Mouse (Mus musculus) CD8-positive naive resting alpha-beta T cell, adult 57 days (primary cell): ENCODE data around the gene Ap5m1. TPM values are rescaled to one million over a fixed set of nuclear protein-coding genes. Genes with fewer than 3 reads are reported as not detected.

Experiments used
- total RNA-seq: library from RNA; stranded (reverse); gene quantifications from one replicate; pipeline ENCODE4 v1.2.4, GENCODE M21; 2023

Ap5m1 gene
- total RNA-seq = 29.6 TPM

DNA sequence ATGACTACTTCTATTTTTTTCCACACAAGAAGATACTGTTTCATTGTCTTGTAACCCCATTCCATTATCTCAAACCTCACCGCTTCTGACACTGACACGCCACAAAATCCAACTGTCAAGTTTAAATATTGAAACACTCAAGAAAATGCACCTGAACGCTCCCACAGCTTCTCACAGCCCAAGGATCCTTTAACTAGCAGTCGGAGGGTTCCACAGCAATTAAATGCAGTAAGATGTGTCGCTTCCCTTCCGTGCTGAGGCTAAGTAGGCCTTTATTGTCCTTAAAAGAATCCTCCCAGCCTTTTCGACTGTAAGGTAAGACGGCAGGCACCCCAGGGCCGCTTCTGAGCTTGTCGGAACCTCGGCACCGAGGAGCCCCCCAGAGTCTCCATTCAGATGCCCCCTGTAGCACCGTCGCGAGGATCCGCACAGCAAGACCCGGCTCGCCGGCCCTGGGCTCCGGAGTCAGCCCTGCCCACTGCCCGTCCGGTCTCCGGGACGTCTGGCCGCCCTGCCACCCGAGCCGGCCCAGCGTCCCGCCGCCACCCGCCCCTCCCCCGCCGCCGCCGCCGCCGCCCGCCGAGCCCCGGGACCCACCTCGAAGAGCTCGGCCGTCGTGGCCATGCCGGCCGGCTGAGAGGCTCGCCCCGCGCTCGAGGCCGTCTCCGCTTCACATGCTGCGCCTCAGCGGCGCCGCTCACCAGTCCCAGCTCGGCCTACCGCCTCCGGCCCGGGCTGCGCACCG, at the start of gene Ap5m1:
Gene Ap5m1 (plus strand): TSS at position 569 of the 745 bp plus-strand sequence.

DNA sequence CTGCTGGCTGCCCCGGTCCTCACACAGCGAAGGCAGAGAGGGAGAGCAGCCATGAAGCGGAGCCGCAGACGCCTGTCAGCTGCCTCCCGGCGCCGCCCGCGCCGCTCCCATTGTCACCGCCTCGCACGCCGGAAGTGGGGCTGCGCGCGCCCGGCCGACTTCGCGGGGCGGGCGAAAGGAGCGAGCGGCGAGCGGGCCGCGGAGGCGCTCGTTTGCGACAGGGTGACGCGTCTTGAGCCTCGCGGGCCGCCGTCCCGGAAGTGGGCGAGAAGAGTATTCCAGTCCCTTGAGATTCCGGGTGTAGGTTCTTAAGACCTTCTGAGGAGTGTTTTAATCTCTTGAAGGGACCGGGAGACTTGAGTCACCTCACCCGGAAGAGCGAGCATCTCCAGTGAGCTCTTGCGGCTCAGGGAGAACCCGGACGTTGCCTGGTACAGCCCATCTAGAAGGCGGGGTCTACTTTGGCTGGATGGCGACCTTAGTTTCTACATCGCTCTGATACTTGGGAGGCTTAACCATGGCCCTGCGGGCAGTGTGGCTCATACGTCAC, 452 bp downstream of the Ap5m1 start, which contains the start of gene Exoc5:
Gene Exoc5 (minus strand): TSS at position 380 of the 550 bp plus-strand sequence.

Other genes starting within 250 kb of the Ap5m1 start
- 51.5 TPM for gene Exoc5, start 556 bp downstream of the Ap5m1 start, total RNA-seq
- 56.1 TPM for gene Naa30, start 106.1 kb downstream of the Ap5m1 start, total RNA-seq
- gene ccdc198, start 179.4 kb downstream of the Ap5m1 start, total RNA-seq = not detected